Mouse (Mus musculus) adrenal gland, postnatal 36 days (tissue): ENCODE results near the gene Pcgf6. TPM values are rescaled to one million over a fixed set of nuclear protein-coding genes. Genes with fewer than 3 reads are reported as not detected.
"Not testable (repeated sequence)": the region's sequence is repeated elsewhere in the genome, so short reads cannot be mapped to it uniquely, and the experiment has no call there.

ENCODE experiments used
- DNase-seq, 2 experiments: peaks; one replicate each; pipeline ENCODE4 v3.0.0; 2021; ENCODE audit warnings: mixed read lengths in 1 of 2
- total RNA-seq, 2 experiments: library from RNA; stranded (reverse); gene quantifications; 2 replicates each; pipeline ENCODE4 v1.2.3; 2021

Gene Pcgf6
- total RNA-seq, 2 experiments from 2014 or later: 9.1 to 11.9 TPM

- no peak for DNase-seq
Observed at GRCm38 (mm10) chr19:47026513-47026912, 24.2 kb downstream of the Pcgf6 start.

- peak; percentile 51 to 64 for DNase-seq
Observed at GRCm38 (mm10) chr19:47024954-47025353, 25.8 kb downstream of the Pcgf6 start.

- DNase-seq: no peak
Observed at GRCm38 (mm10) chr19:47023546-47023945, 27.2 kb downstream of the Pcgf6 start.

- DNase-seq: no peak
Observed at GRCm38 (mm10) chr19:47022709-47023108, 28.0 kb downstream of the Pcgf6 start.

GRCm38 (mm10) chr19:47019326-47019725 lies 31.4 kb downstream of the Pcgf6 start:
- DNase-seq: no peak

GRCm38 (mm10) chr19:47018330-47018729 lies 32.4 kb downstream of the Pcgf6 start:
- DNase-seq: no peak

- no peak for DNase-seq
Observed at GRCm38 (mm10) chr19:47017831-47018230, 32.9 kb downstream of the Pcgf6 start.

- DNase-seq: peak; percentile 87 to 89
Observed at GRCm38 (mm10) chr19:47016487-47016886, 34.2 kb downstream of the Pcgf6 start.

GRCm38 (mm10) chr19:47015965-47016364 lies 34.7 kb downstream of the Pcgf6 start:
- DNase-seq: no peak

GRCm38 (mm10) chr19:47015396-47015795 lies 35.3 kb downstream of the Pcgf6 start:
- no peak for DNase-seq

GRCm38 (mm10) chr19:47014447-47015381 lies 36.0 kb downstream of the Pcgf6 start, which contains the start of the genes Ina and Nt5c2:
Gene Ina (plus strand): TSS chr19:47014698.
Gene Nt5c2 (minus strand): TSS chr19:47015153.
- peak; percentile 63 to 72 for DNase-seq

GRCm38 (mm10) chr19:47014159-47014446 lies 36.6 kb downstream of the Pcgf6 start:
- no peak for DNase-seq

GRCm38 (mm10) chr19:47013340-47014158 lies 37.2 kb downstream of the Pcgf6 start:
- DNase-seq: no peak

GRCm38 (mm10) chr19:47012521-47013130 lies 38.1 kb downstream of the Pcgf6 start:
- no peak for DNase-seq

- DNase-seq: no peak
Observed at GRCm38 (mm10) chr19:47009943-47010342, 40.8 kb downstream of the Pcgf6 start.

GRCm38 (mm10) chr19:47009420-47009819 lies 41.3 kb downstream of the Pcgf6 start:
- no peak for DNase-seq

GRCm38 (mm10) chr19:47006321-47006720 lies 44.4 kb downstream of the Pcgf6 start:
- peak; percentile 79 to 81 for DNase-seq

- DNase-seq: no peak
Observed at GRCm38 (mm10) chr19:47005873-47006272, 44.8 kb downstream of the Pcgf6 start.

- no peak for DNase-seq
Observed at GRCm38 (mm10) chr19:47003742-47004511, 46.8 kb downstream of the Pcgf6 start.

- not testable (repeated sequence) for DNase-seq
Observed at GRCm38 (mm10) chr19:47000357-47000756, 50.3 kb downstream of the Pcgf6 start.

GRCm38 (mm10) chr19:46999753-47000152 lies 51.0 kb downstream of the Pcgf6 start:
- DNase-seq: no peak

- DNase-seq: no peak
Observed at GRCm38 (mm10) chr19:46998953-46999352, 51.8 kb downstream of the Pcgf6 start.
